Mouse (Mus musculus) embryonic facial prominence, embryonic 14.5 days (tissue): ENCODE data around the gene D8Ertd738e. TPM values are rescaled to one million over a fixed set of nuclear protein-coding genes. Genes with fewer than 3 reads are reported as not detected.

Experiments used
- ATAC-seq: fragments of 200-750 bp; cut with Nextera tagmentation; 2 replicates; pipeline ENCODE4 v1.8.0; 2017; ENCODE audit warnings: low read depth, moderate number of reproducible peaks, moderate TSS enrichment
- DNase-seq: peaks from one replicate; pipeline ENCODE4 v3.0.0-alpha.2; 2015; ENCODE audit warnings: low spot score
- H3K27ac ChIP-seq: fragments of 300-500 bp; sonication (generic); replicated peaks from 2 replicates; pipeline ENCODE4 v1.5.1; 2014; ENCODE audit warnings: low read depth, mild to moderate bottlenecking, low read length, moderate library complexity
- H3K27me3 ChIP-seq: fragments of 300-500 bp; sonication (generic); replicated peaks from 2 replicates; pipeline ENCODE4 v1.6.1; 2014; ENCODE audit warnings: low read length; ENCODE audit not compliant: control insufficient read depth, insufficient read depth
- H3K36me3 ChIP-seq: fragments of 300-500 bp; sonication (generic); 2 replicates; pipeline ENCODE4 v1.6.1; 2014; ENCODE audit warnings: low read length, mixed read lengths; ENCODE audit not compliant: control insufficient read depth, insufficient read depth
- H3K4me1 ChIP-seq: fragments of 300-500 bp; sonication (generic); 2 replicates; pipeline ENCODE4 v1.6.1; 2014; ENCODE audit warnings: antibody characterized with exemption, low read length; ENCODE audit not compliant: control insufficient read depth, insufficient read depth
- H3K4me2 ChIP-seq: fragments of 300-500 bp; sonication (generic); 2 replicates; pipeline ENCODE4 v1.6.1; 2014; ENCODE audit warnings: low read depth, mild to moderate bottlenecking, low read length, moderate library complexity, mixed read lengths
- H3K4me3 ChIP-seq: fragments of 300-500 bp; sonication (generic); 2 replicates; pipeline ENCODE4 v1.5.1; 2014; ENCODE audit warnings: low read depth, mild to moderate bottlenecking, low read length
- H3K9ac ChIP-seq: fragments of 300-500 bp; sonication (generic); 2 replicates; pipeline ENCODE4 v1.6.1; 2014; ENCODE audit warnings: low read depth, mild to moderate bottlenecking, low read length, moderate library complexity, mixed read lengths
- H3K9me3 ChIP-seq: fragments of 300-500 bp; sonication (generic); 2 replicates; pipeline ENCODE4 v1.6.1; 2016; ENCODE audit warnings: low read length; ENCODE audit not compliant: control insufficient read depth
- WGBS: fragments of 180-500 bp; shearing (Covaris S2); extraction: QIAGEN DNeasy Blood & Tissue Kit; methylation state at CpG from one replicate; pipeline ENCODE4 v1.1.7; 2014; 5-methylcytosine and 5-hydroxymethylcytosine counted together
- polyA plus RNA-seq: library from polyadenylated mRNA; unstranded; fragments of >200 nt; fragmentation: Nextera tagmentation; extraction: Ambion mirVana; gene quantifications from 2 replicates; pipeline ENCODE4 v1.2.1, GENCODE M21; 2014

D8Ertd738e gene
- polyA plus RNA-seq, 1 experiment from 2014 or later = 387 TPM

- Histone ChIP-seq H3K9ac (no peak overlapping the region), H3K9me3 (no peaks in the 10 kb centered on the region), H3K27me3 (no peaks in the 10 kb centered on the region), H3K27ac (peak overlapping the region; percentile 16; the same call in 1 of the 2 replicates), H3K36me3 (peaks cover 87% of the 10 kb centered on the region), H3K4me1 (peaks cover 8% of the 10 kb centered on the region; the same call in 1 of the 2 replicates), H3K4me3 (no peak overlapping the region), H3K4me2 (no peak overlapping the region)
- DNase-seq = peak; percentile 84
- ATAC-seq = peak; percentile 65
- 47% methylated on average over 23 of the region's 34 CpGs for WGBS
Observed at GRCm38 (mm10) chr8:84210167-84210791, 39.2 kb downstream of the D8Ertd738e start.

GRCm38 (mm10) chr8:84208381-84209380 lies 40.8 kb downstream of the D8Ertd738e start:
- ATAC-seq (no peak), DNase-seq (peak; percentile 26)
- H3K9ac ChIP-seq = no peak overlapping the region
- no peak overlapping the region for H3K4me2 ChIP-seq
- no peaks in the 10 kb centered on the region for H3K9me3 ChIP-seq
- 44% methylated on average over 17 of the region's 17 CpGs for WGBS
- H3K4me3 ChIP-seq = no peak overlapping the region
- H3K4me1 ChIP-seq = peaks cover 12% of the 10 kb centered on the region; the same call in 1 of the 2 replicates
- H3K36me3 ChIP-seq = peaks cover 79% of the 10 kb centered on the region
- H3K27me3 ChIP-seq = no peaks in the 10 kb centered on the region
- peak overlapping the region; percentile 76 for H3K27ac ChIP-seq

- Histone ChIP-seq H3K9ac (peak overlapping the region; percentile 31), H3K4me1 (peaks cover 16% of the 10 kb centered on the region), H3K4me3 (no peak overlapping the region), H3K4me2 (no peak overlapping the region; the same call in 1 of the 2 replicates), H3K36me3 (peaks cover 70% of the 10 kb centered on the region), H3K27ac (peak overlapping the region; percentile 76), H3K27me3 (no peaks in the 10 kb centered on the region), H3K9me3 (no peaks in the 10 kb centered on the region)
- DNase-seq (peak; percentile 62), ATAC-seq (no peak)
- WGBS = 46% methylated on average over 7 of the region's 7 CpGs
Observed at GRCm38 (mm10) chr8:84207811-84208210, 41.7 kb downstream of the D8Ertd738e start.

GRCm38 (mm10) chr8:84206666-84207065 lies 42.9 kb downstream of the D8Ertd738e start:
- peaks cover 59% of the 10 kb centered on the region for H3K36me3 ChIP-seq
- DNase-seq = no peak
- peaks cover 27% of the 10 kb centered on the region for H3K4me1 ChIP-seq
- H3K27ac ChIP-seq = peak overlapping the region; percentile 76; the same call in 1 of the 2 replicates
- no peak overlapping the region; the same call in 1 of the 2 replicates for H3K9ac ChIP-seq
- H3K4me3 ChIP-seq = no peak overlapping the region
- ATAC-seq = no peak
- H3K4me2 ChIP-seq = no peak overlapping the region
- no peaks in the 10 kb centered on the region for H3K27me3 ChIP-seq
- 94% methylated on average over 3 of the region's 3 CpGs for WGBS
- no peaks in the 10 kb centered on the region for H3K9me3 ChIP-seq

GRCm38 (mm10) chr8:84205073-84205472 lies 44.4 kb downstream of the D8Ertd738e start:
- H3K4me3 ChIP-seq = no peak overlapping the region
- H3K27ac ChIP-seq = no peak overlapping the region
- no peak for DNase-seq
- H3K9me3 ChIP-seq = no peaks in the 10 kb centered on the region
- no peak for ATAC-seq
- no peak overlapping the region for H3K4me2 ChIP-seq
- H3K36me3 ChIP-seq = peaks cover 46% of the 10 kb centered on the region
- H3K9ac ChIP-seq = no peak overlapping the region
- WGBS = 92% methylated on average over 5 of the region's 5 CpGs
- H3K4me1 ChIP-seq = peaks cover 37% of the 10 kb centered on the region
- no peaks in the 10 kb centered on the region for H3K27me3 ChIP-seq

GRCm38 (mm10) chr8:84203975-84204772 lies 45.3 kb downstream of the D8Ertd738e start:
- peak overlapping the region; percentile 89 for H3K4me2 ChIP-seq
- H3K9me3 ChIP-seq = no peaks in the 10 kb centered on the region
- H3K4me3 ChIP-seq = peak overlapping the region; percentile 76
- DNase-seq (no peak), ATAC-seq (no peak)
- H3K27ac ChIP-seq = peak overlapping the region; percentile 99
- peaks cover 46% of the 10 kb centered on the region for H3K4me1 ChIP-seq
- WGBS = 49% methylated on average over 13 of the region's 13 CpGs
- peak overlapping the region; percentile 94 for H3K9ac ChIP-seq
- H3K36me3 ChIP-seq = peaks cover 37% of the 10 kb centered on the region
- H3K27me3 ChIP-seq = no peaks in the 10 kb centered on the region

GRCm38 (mm10) chr8:84202938-84203917 lies 46.3 kb downstream of the D8Ertd738e start:
- Histone ChIP-seq H3K4me1 (peaks cover 55% of the 10 kb centered on the region), H3K9me3 (no peaks in the 10 kb centered on the region), H3K36me3 (peaks cover 27% of the 10 kb centered on the region), H3K4me3 (peak overlapping the region; percentile 76), H3K9ac (peak overlapping the region; percentile 94), H3K27me3 (no peaks in the 10 kb centered on the region), H3K27ac (peak overlapping the region; percentile 99), H3K4me2 (peak overlapping the region; percentile 89)
- 9% methylated on average over 29 of the region's 34 CpGs for WGBS
- ATAC-seq (peak; percentile 65), DNase-seq (peak; percentile 91)
